Mouse (Mus musculus) heart, embryonic 10.5 days (tissue): ENCODE results near the gene Zfp217. TPM values are rescaled to one million over a fixed set of nuclear protein-coding genes. Genes with fewer than 3 reads are reported as not detected.

Source experiments
- DNase-seq: peaks from one replicate; pipeline ENCODE4 v3.0.0-alpha.2; 2017; ENCODE audit warnings: low spot score
- H3K27ac ChIP-seq: fragments of 300-500 bp; sonication (generic); 2 replicates; pipeline ENCODE4 v1.5.1; 2016; ENCODE audit warnings: mild to moderate bottlenecking
- H3K27me3 ChIP-seq: fragments of 300-500 bp; sonication (generic); 2 replicates; pipeline ENCODE4 v1.6.1; 2016; ENCODE audit warnings: mild to moderate bottlenecking; ENCODE audit not compliant: poor library complexity, insufficient read depth, severe bottlenecking
- H3K36me3 ChIP-seq: fragments of 300-500 bp; sonication (generic); 2 replicates; pipeline ENCODE4 v1.6.1; 2016; ENCODE audit warnings: mild to moderate bottlenecking, moderate library complexity
- H3K4me1 ChIP-seq: fragments of 300-500 bp; sonication (generic); 2 replicates; pipeline ENCODE4 v1.6.1; 2016; ENCODE audit warnings: mild to moderate bottlenecking
- H3K4me3 ChIP-seq: fragments of 300-500 bp; sonication (generic); 2 replicates; pipeline ENCODE4 v1.5.1; 2016; ENCODE audit warnings: mild to moderate bottlenecking, moderate library complexity
- H3K9me3 ChIP-seq: fragments of 300-500 bp; sonication (generic); 2 replicates; pipeline ENCODE4 v1.6.1; 2016; ENCODE audit warnings: mild to moderate bottlenecking, moderate library complexity
- WGBS: fragments of 180-500 bp; shearing (Covaris S2); methylation state at CpG from one replicate; pipeline ENCODE4 v1.1.7; 2016; 5-methylcytosine and 5-hydroxymethylcytosine counted together
- polyA plus RNA-seq: library from polyadenylated mRNA; unstranded; fragments of >200 nt; fragmentation: Nextera tagmentation; extraction: Ambion mirVana; gene quantifications from 2 replicates; pipeline ENCODE4 v1.2.1, GENCODE M21; 2016

Gene Zfp217
- polyA plus RNA-seq, 1 experiment from 2014 or later = 3.7 TPM

- WGBS = 86% methylated on average over 5 of the region's 5 CpGs
- Histone ChIP-seq H3K27me3 (0 out of 2 replicates have a peak, but pooled peaks cover 3% of the 10 kb centered on the region), H3K36me3 (no peaks in the 10 kb centered on the region), H3K9me3 (no peaks in the 10 kb centered on the region), H3K4me3 (no peak overlapping the region), H3K27ac (no peak overlapping the region), H3K4me1 (peaks cover 45% of the 10 kb centered on the region)
- no peak for DNase-seq
Observed at GRCm38 (mm10) chr2:170179317-170179716, 31.4 kb upstream of the Zfp217 start.

GRCm38 (mm10) chr2:170177323-170177722, 29.4 kb upstream of the Zfp217 start:
- DNase-seq = no peak
- H3K27me3 ChIP-seq = 0 out of 2 replicates have a peak, but pooled peaks cover 3% of the 10 kb centered on the region
- peak overlapping the region; percentile 78 for H3K27ac ChIP-seq
- H3K4me1 ChIP-seq = peaks cover 52% of the 10 kb centered on the region
- 32% methylated on average over 8 of the region's 8 CpGs for WGBS
- H3K9me3 ChIP-seq = no peaks in the 10 kb centered on the region
- no peaks in the 10 kb centered on the region for H3K36me3 ChIP-seq
- H3K4me3 ChIP-seq = peak overlapping the region; percentile 24; the same call in 1 of the 2 replicates

- DNase-seq = no peak
- Histone ChIP-seq H3K4me3 (0 out of 2 replicates have a peak overlapping the region, but pooled peaks have one; percentile 15), H3K36me3 (no peaks in the 10 kb centered on the region), H3K27ac (peak overlapping the region; percentile 78), H3K9me3 (no peaks in the 10 kb centered on the region), H3K27me3 (0 out of 2 replicates have a peak, but pooled peaks cover 3% of the 10 kb centered on the region), H3K4me1 (peaks cover 52% of the 10 kb centered on the region)
- WGBS = 23% methylated on average over 5 of the region's 8 CpGs
Observed at GRCm38 (mm10) chr2:170176284-170176926, 28.5 kb upstream of the Zfp217 start.

- no peak for DNase-seq
- H3K4me1 ChIP-seq = peaks cover 52% of the 10 kb centered on the region
- H3K36me3 ChIP-seq = no peaks in the 10 kb centered on the region
- 0 out of 2 replicates have a peak, but pooled peaks cover 3% of the 10 kb centered on the region for H3K27me3 ChIP-seq
- H3K4me3 ChIP-seq = no peak overlapping the region
- H3K27ac ChIP-seq = peak overlapping the region; percentile 87
- 47% methylated on average over 7 of the region's 7 CpGs for WGBS
- H3K9me3 ChIP-seq = no peaks in the 10 kb centered on the region
Observed at GRCm38 (mm10) chr2:170175661-170176150, 27.8 kb upstream of the Zfp217 start.

GRCm38 (mm10) chr2:170175190-170175589, 27.3 kb upstream of the Zfp217 start:
- DNase-seq = no peak
- H3K9me3 ChIP-seq = no peaks in the 10 kb centered on the region
- 0 out of 2 replicates have a peak, but pooled peaks cover 3% of the 10 kb centered on the region for H3K27me3 ChIP-seq
- peak overlapping the region; percentile 87 for H3K27ac ChIP-seq
- H3K4me1 ChIP-seq = peaks cover 52% of the 10 kb centered on the region
- no peaks in the 10 kb centered on the region for H3K36me3 ChIP-seq
- H3K4me3 ChIP-seq = no peak overlapping the region
- WGBS = 71% methylated on average over 3 of the region's 3 CpGs

GRCm38 (mm10) chr2:170169062-170169461, 21.2 kb upstream of the Zfp217 start:
- Histone ChIP-seq H3K9me3 (no peaks in the 10 kb centered on the region), H3K27me3 (no peaks in the 10 kb centered on the region), H3K4me1 (peaks cover 11% of the 10 kb centered on the region), H3K27ac (peak overlapping the region; percentile 62; the same call in 1 of the 2 replicates), H3K4me3 (no peak overlapping the region), H3K36me3 (no peaks in the 10 kb centered on the region)
- no peak for DNase-seq

- Histone ChIP-seq H3K27ac (no peak overlapping the region), H3K4me1 (0 out of 2 replicates have a peak, but pooled peaks cover 4% of the 10 kb centered on the region), H3K9me3 (no peaks in the 10 kb centered on the region), H3K27me3 (no peaks in the 10 kb centered on the region), H3K4me3 (no peak overlapping the region), H3K36me3 (no peaks in the 10 kb centered on the region)
- DNase-seq = no peak
- 75% methylated on average over 10 of the region's 10 CpGs for WGBS
Observed at GRCm38 (mm10) chr2:170165649-170166048, 17.7 kb upstream of the Zfp217 start.

GRCm38 (mm10) chr2:170163671-170164462, 16.0 kb upstream of the Zfp217 start:
- no peak overlapping the region for H3K27ac ChIP-seq
- H3K4me1 ChIP-seq = peaks cover 4% of the 10 kb centered on the region; the same call in 1 of the 2 replicates
- H3K36me3 ChIP-seq = no peaks in the 10 kb centered on the region
- DNase-seq = no peak
- H3K4me3 ChIP-seq = no peak overlapping the region
- 80% methylated on average over 18 of the region's 18 CpGs for WGBS
- no peaks in the 10 kb centered on the region for H3K27me3 ChIP-seq
- H3K9me3 ChIP-seq = no peaks in the 10 kb centered on the region

GRCm38 (mm10) chr2:170159795-170160568, 12.1 kb upstream of the Zfp217 start:
- H3K27ac ChIP-seq = peak overlapping the region; percentile 67

GRCm38 (mm10) chr2:170158987-170159386, 11.1 kb upstream of the Zfp217 start:
- H3K4me3 ChIP-seq = no peak overlapping the region
- H3K4me1 ChIP-seq = peaks cover 23% of the 10 kb centered on the region
- no peaks in the 10 kb centered on the region for H3K9me3 ChIP-seq
- DNase-seq = no peak
- H3K36me3 ChIP-seq = no peaks in the 10 kb centered on the region
- 80% methylated on average over 4 of the region's 4 CpGs for WGBS
- H3K27ac ChIP-seq = 0 out of 2 replicates have a peak overlapping the region, but pooled peaks have one; percentile 6
- no peaks in the 10 kb centered on the region for H3K27me3 ChIP-seq

More at GRCm38 (mm10) chr2:170159795-170160568, 12.1 kb upstream of the Zfp217 start:
- WGBS = 57% methylated on average over 15 of the region's 15 CpGs
- Histone ChIP-seq H3K4me3 (no peak overlapping the region), H3K27me3 (no peaks in the 10 kb centered on the region), H3K36me3 (no peaks in the 10 kb centered on the region), H3K4me1 (peaks cover 20% of the 10 kb centered on the region), H3K9me3 (no peaks in the 10 kb centered on the region)
- peak; percentile 42 for DNase-seq

- Histone ChIP-seq H3K27ac (0 out of 2 replicates have a peak overlapping the region, but pooled peaks have one; percentile 6), H3K9me3 (no peaks in the 10 kb centered on the region), H3K4me3 (no peak overlapping the region), H3K4me1 (peaks cover 27% of the 10 kb centered on the region), H3K27me3 (no peaks in the 10 kb centered on the region), H3K36me3 (no peaks in the 10 kb centered on the region)
- no peak for DNase-seq
- WGBS = 32% methylated on average over 5 of the region's 5 CpGs
Observed at GRCm38 (mm10) chr2:170158251-170158650, 10.3 kb upstream of the Zfp217 start.
